Mouse (Mus musculus) heart, adult 2 months (tissue): ENCODE data around the gene Ankrd33b. TPM values are rescaled to one million over a fixed set of nuclear protein-coding genes. Genes with fewer than 3 reads are reported as not detected.

Experiments
- DNase-seq, 2 experiments: peaks; one replicate each; pipeline ENCODE4 v3.0.0; 2021
- H3K27ac ChIP-seq: fragments of 200-600 bp; 2 replicates; pipeline ENCODE4 v1.8.1; 2022
- H3K27me3 ChIP-seq: fragments of 200-500 bp; 2 replicates; pipeline ENCODE4 v1.6.1; 2012; ENCODE audit warnings: mild to moderate bottlenecking, low read length, inconsistent platforms, mixed read lengths; ENCODE audit not compliant: control insufficient read depth, insufficient read depth
- H3K36me3 ChIP-seq: fragments of 200-500 bp; 2 replicates; pipeline ENCODE4 v1.6.1; 2012; ENCODE audit warnings: low read length, inconsistent platforms; ENCODE audit not compliant: control insufficient read depth, insufficient read depth
- H3K4me1 ChIP-seq: fragments of 200-500 bp; 2 replicates; pipeline ENCODE4 v1.6.1; 2011; ENCODE audit warnings: low read length; ENCODE audit not compliant: control insufficient read depth, insufficient read depth
- H3K4me3 ChIP-seq: fragments of 200-600 bp; 2 replicates; pipeline ENCODE4 v1.8.1; 2022
- H3K79me2 ChIP-seq: fragments of 200-500 bp; replicated peaks from 2 replicates; pipeline ENCODE4 v1.6.1; 2012; ENCODE audit warnings: mild to moderate bottlenecking, inconsistent platforms, low read length, moderate library complexity, mixed read lengths; ENCODE audit not compliant: control insufficient read depth, insufficient read depth
- H3K9ac ChIP-seq: fragments of 200-500 bp; 2 replicates; pipeline ENCODE4 v1.6.1; 2012; ENCODE audit warnings: low read depth, mild to moderate bottlenecking, control low read depth, inconsistent platforms, low read length, mixed read lengths
- CTCF ChIP-seq: fragments of 200-600 bp; IDR thresholded peaks from 2 replicates; pipeline ENCODE4 v1.8.1; 2022; ENCODE audit warnings: antibody characterized with exemption, mild to moderate bottlenecking, moderate library complexity
- EP300 ChIP-seq: fragments of 200-500 bp; IDR thresholded peaks from 2 replicates; pipeline ENCODE4 v1.6.1; 2011; ENCODE audit warnings: low read depth, low read length, control low read depth; ENCODE audit not compliant: insufficient read depth
- POLR2A ChIP-seq: fragments of 200-500 bp; IDR thresholded peaks from 2 replicates; pipeline ENCODE4 v1.6.1; 2011; ENCODE audit warnings: mild to moderate bottlenecking, low read depth, low read length, control low read depth; ENCODE audit not compliant: insufficient read depth
- WGBS: fragments of 180-500 bp; shearing (Covaris S2); methylation state at CpG from one replicate; pipeline ENCODE4 v1.1.7; 2018; 5-methylcytosine and 5-hydroxymethylcytosine counted together
- intact Hi-C: fragments of 180-260 bp; cut with DNase I; formaldehyde crosslinking; loops from one replicate; pipeline ENCODE4 v1.15.1; 2025
- polyA plus RNA-seq: library from polyadenylated mRNA; depleted of rRNA; stranded (reverse); fragments of >200 nt; gene quantifications from 2 replicates; pipeline ENCODE4 v1.2.3, GENCODE M21; 2012
- total RNA-seq, 2 experiments: library from RNA; stranded (reverse); gene quantifications; 2 replicates each; pipeline ENCODE4 v1.2.3; 2021

Gene Ankrd33b
- total and polyA plus RNA-seq, 3 experiments, result 7.8 to 32.8 (median 28.6) TPM

DNA sequence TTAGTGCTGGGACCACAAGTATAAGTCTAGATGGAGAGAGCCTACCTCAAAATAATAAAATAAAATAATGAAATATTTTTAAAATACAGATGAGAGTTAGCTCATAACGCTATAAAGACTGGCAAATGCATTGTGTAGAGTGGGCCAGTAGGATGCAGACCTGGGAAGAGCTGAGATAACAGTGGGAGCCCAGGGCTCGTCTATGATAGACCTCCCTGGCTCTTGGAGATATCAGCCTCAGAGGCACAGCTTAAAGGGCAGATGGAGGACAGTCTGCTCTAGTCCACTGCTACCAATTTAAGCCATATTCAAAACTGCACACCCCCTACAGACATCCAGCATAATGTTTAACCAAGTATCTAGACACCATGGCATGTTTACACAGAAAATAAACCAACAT lies 86.8 kb downstream of the Ankrd33b start:
- Histone ChIP-seq H3K4me3 (no peak overlapping the region), H3K79me2 (no peaks in the 10 kb centered on the region), H3K9ac (no peak overlapping the region), H3K27me3 (no peaks in the 10 kb centered on the region), H3K4me1 (peaks cover 4% of the 10 kb centered on the region; the same call in 1 of the 2 replicates), H3K27ac (no peak overlapping the region), H3K36me3 (no peaks in the 10 kb centered on the region)
- TF ChIP-seq CTCF, result no peak
- no peak for TF ChIP-seq POLR2A
- no peak for TF ChIP-seq EP300
- intact Hi-C loops, result no loop called here
- DNase-seq, result no peak
- WGBS, result 61% methylated on average over 2 of the region's 2 CpGs

DNA sequence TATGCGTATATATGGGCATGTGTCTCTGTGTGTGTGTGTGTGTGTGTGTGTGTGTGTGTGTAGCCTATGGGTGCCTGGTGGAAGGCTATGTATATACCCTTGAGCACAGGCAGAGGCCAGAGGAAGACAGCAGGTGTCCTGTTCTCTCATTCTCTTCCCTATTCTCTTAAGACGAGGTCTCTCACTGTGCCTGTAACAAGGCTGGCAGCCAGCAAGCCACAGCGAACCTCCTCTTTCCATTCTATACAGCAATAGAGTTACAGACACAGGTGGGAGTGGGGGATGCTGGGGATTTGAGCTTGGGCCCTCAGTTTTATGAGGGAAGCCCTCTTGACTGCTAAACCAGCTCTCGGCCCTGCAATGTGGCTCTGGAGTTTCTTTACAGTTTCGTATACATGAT lies 87.5 kb downstream of the Ankrd33b start:
- 94% methylated on average over 5 of the region's 5 CpGs for WGBS
- no peak overlapping the region for H3K4me3 ChIP-seq
- no peak overlapping the region for H3K9ac ChIP-seq
- H3K27ac ChIP-seq, result no peak overlapping the region
- no peak for DNase-seq
- H3K36me3 ChIP-seq, result no peaks in the 10 kb centered on the region
- TF ChIP-seq POLR2A, result no peak
- no peak for TF ChIP-seq EP300
- no peak for TF ChIP-seq CTCF
- intact Hi-C loops, result no loop called here
- no peaks in the 10 kb centered on the region for H3K79me2 ChIP-seq
- peaks cover 4% of the 10 kb centered on the region; the same call in 1 of the 2 replicates for H3K4me1 ChIP-seq
- no peaks in the 10 kb centered on the region for H3K27me3 ChIP-seq

DNA sequence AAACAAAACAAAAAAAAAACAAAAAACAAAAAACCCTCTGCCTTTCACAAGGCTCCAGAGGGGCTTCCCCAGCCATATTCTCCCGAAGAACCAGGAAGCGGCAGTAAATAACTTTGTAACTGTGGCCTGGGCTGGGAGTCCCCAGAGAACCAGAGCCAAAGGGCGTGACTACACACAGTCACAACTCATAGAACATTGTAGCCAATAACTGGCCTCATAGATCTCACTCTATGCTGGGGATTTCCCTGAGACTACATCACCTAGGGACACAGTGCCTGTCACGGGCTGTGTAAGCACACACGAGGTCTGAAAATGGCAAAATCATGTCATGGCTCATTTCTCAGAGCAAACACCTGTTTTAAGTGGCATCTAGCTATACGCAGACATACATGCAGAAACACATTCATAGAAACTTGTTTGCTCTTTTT lies 87.9 kb downstream of the Ankrd33b start:
- TF ChIP-seq CTCF (no peak), EP300 (no peak), POLR2A (no peak)
- Histone ChIP-seq H3K27ac (no peak overlapping the region), H3K9ac (no peak overlapping the region), H3K36me3 (no peaks in the 10 kb centered on the region), H3K27me3 (no peaks in the 10 kb centered on the region), H3K4me1 (peaks cover 4% of the 10 kb centered on the region; the same call in 1 of the 2 replicates), H3K4me3 (no peak overlapping the region), H3K79me2 (no peaks in the 10 kb centered on the region)
- DNase-seq, result no peak
- WGBS, result 51% methylated on average over 6 of the region's 6 CpGs
- intact Hi-C loops, result no loop called here

DNA sequence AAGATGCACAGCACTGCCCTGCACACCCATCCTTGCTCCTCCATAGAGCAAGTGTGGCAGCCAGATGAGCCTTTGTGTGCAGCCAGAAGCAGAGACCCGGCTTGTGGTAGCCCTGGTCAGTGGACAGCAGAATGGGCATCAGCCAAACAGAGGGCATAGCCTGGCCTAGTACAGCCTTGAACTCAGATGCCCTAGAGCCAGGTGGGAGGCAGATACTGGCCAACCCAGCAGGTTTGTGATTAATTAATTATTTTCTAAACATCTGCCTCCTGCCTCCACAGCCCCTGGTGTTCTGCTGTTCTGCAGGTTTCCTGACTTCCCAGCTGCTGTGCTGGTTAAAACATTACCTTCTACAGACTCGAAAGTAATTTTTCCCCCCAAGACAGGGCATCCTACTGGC lies 88.4 kb downstream of the Ankrd33b start:
- Histone ChIP-seq H3K4me3 (no peak overlapping the region), H3K27me3 (no peaks in the 10 kb centered on the region), H3K27ac (no peak overlapping the region), H3K9ac (no peak overlapping the region), H3K36me3 (no peaks in the 10 kb centered on the region), H3K79me2 (no peaks in the 10 kb centered on the region), H3K4me1 (peaks cover 4% of the 10 kb centered on the region; the same call in 1 of the 2 replicates)
- TF ChIP-seq EP300 (no peak), POLR2A (no peak), CTCF (no peak)
- DNase-seq, result no peak
- WGBS, result 56% methylated on average over 2 of the region's 2 CpGs
- intact Hi-C loops, result no loop called here

DNA sequence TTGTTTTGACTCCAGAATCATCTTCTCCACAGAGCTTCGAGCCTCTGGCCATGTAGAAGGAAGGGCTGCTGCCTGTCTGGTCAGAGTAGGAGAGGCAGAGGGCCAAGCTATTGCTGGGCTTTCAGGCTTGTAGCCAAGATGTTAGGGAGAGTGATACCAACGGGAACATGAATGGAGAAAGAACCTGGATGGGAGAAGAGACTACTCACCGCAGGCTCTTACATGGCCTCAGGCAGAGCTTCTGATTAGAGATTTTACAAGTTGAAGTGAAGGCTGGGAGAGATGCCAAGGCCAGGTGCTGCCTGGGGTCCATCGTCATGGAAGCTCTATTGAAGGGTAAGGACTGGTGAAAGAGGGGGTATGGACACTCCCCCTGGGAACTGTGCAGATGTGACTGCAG lies 89.4 kb downstream of the Ankrd33b start:
- H3K79me2 ChIP-seq, result no peaks in the 10 kb centered on the region
- WGBS, result 35% methylated on average over 4 of the region's 4 CpGs
- peaks cover 4% of the 10 kb centered on the region; the same call in 1 of the 2 replicates for H3K4me1 ChIP-seq
- H3K9ac ChIP-seq, result no peak overlapping the region
- H3K4me3 ChIP-seq, result no peak overlapping the region
- intact Hi-C loops, result no loop called here
- no peaks in the 10 kb centered on the region for H3K27me3 ChIP-seq
- H3K36me3 ChIP-seq, result no peaks in the 10 kb centered on the region
- H3K27ac ChIP-seq, result no peak overlapping the region
- TF ChIP-seq EP300, result no peak
- TF ChIP-seq POLR2A, result no peak
- no peak for TF ChIP-seq CTCF
- no peak for DNase-seq

DNA sequence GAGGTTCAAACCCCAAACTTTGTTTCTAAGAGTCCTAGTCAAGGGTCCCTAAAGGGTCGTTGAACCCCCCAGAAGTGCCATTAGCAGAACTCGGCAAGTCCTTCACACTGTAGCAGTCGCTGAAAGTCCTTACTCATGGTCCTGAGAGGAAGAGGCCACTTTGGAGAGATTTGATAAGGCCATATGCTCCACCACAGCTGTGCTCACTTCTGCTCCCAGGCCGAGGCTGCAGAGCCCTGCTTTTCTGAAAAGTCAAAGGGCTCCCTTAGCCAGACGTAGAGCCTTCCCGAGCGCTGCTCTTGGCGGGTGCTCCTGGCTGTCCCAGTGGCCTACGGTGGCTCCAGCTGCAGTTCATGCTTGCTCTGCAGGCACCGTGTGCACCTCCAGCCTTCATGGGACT lies 94.0 kb downstream of the Ankrd33b start:
- Histone ChIP-seq H3K27ac (no peak overlapping the region), H3K9ac (no peak overlapping the region), H3K79me2 (no peaks in the 10 kb centered on the region), H3K27me3 (no peaks in the 10 kb centered on the region), H3K36me3 (no peaks in the 10 kb centered on the region), H3K4me3 (no peak overlapping the region), H3K4me1 (peaks cover 3% of the 10 kb centered on the region; the same call in 1 of the 2 replicates)
- no peak for DNase-seq
- TF ChIP-seq EP300 (no peak), CTCF (no peak), POLR2A (no peak)
- 54% methylated on average over 10 of the region's 10 CpGs for WGBS
- intact Hi-C loops, result no loop called here
